Comparison of ENCODE assay signal across 10 mouse cellular contexts in the genomic region with DNA sequence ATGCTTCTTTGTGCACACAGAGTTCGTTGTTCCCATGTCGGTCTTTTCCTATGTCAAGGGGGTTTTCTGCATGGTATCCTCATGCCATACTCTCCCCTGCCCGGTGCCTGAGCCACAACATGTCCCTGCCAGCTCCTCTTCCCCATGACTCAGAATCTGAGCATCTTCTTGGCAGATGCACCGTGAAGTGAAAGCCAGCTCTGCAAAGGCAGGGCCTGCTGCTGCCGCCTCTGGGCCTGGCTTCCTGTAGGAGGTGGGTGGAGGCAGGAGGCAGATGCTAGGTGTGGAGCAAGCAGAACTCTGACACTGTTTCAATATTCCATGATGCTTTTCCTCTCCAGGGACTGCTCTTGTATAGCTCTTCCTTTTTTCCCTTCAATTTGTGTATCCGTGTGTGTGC. TPM values are rescaled to one million over a fixed set of nuclear protein-coding genes. Genes with fewer than 3 reads are reported as not detected.
DNase-seq lines count a peak whose midpoint lies in the region.
"Had no signal": no experiment of that assay in that cellular context is flagged by ENCODE, and none has a peak within 500 bp of the region (broad histone marks: within the 10 kb centered on the region; RNA-seq: fewer than 3 reads in every experiment).

No protein-coding gene starts in this region.

- DNase-seq in lung, postnatal 10 days, result peak; percentile 29
- DNase-seq in lung, postnatal 25 days (ENCODE audit: low spot score), result no peak
- peak; percentile 94 for DNase-seq in brain, adult 2 months (ENCODE audit: low read depth, low spot score)
- DNase-seq in layer of hippocampus, adult 8-10 months (ENCODE audit: low spot score in 2 of 2), result peak; percentile 70 to 78
- DNase-seq in right cerebral cortex, postnatal 36 days (ENCODE audit: low spot score in 2 of 2), result peak; percentile 77 to 85
- DNase-seq in kidney, adult 9 months, result no peak
- no peak for DNase-seq in cerebellum, adult 18-20 months
- DNase-seq: cerebellum, postnatal 25 days; kidney, postnatal 25 days; thymus, adult 18-20 months had no signal

RNA-seq across cellular contexts. Expression of gene Pfkp, which starts 10.7 kb away (rescaled TPM):
- total RNA-seq in layer of hippocampus, adult 8-10 months (2022), result 100 to 1,000 TPM; 222 to 241 (median 227) TPM

Comparison
In these comparisons a context has a peak if more than half of its experiments do, and no peak if none do; other contexts are left out.
1. DNase-seq: peak in lung, postnatal 10 days (single experiment), brain, adult 2 months (single experiment), layer of hippocampus, adult 8-10 months (2 of 2) and right cerebral cortex, postnatal 36 days (2 of 2); none in lung, postnatal 25 days (single experiment), kidney, adult 9 months (single experiment) and cerebellum, adult 18-20 months (0 of 2).